Mouse (Mus musculus): ENCODE results near the gene Gm28305. TPM values are rescaled to one million over a fixed set of nuclear protein-coding genes. Genes with fewer than 3 reads are reported as not detected.

Gene Gm28305
- polyA plus RNA-seq, 1 experiment from 2014 or later = not detected

GRCm38 (mm10) chr9:104051028-104051427 is 10.6 kb downstream of the Gm28305 start:
- H3K9me3 ChIP-seq (ENCODE audit: control insufficient read depth, low read depth, low read length) = no peaks in the 10 kb centered on the region
- ATAC-seq (ENCODE audit: insufficient number of reproducible peaks, insufficient read depth, low FRiP score, low read depth) = no peak
- 88% methylated on average over 6 of the region's 6 CpGs for WGBS
- peaks cover 80% of the 10 kb centered on the region for H3K36me3 ChIP-seq (ENCODE audit: control insufficient read depth, insufficient read depth, low read length)
- no peak overlapping the region for H3K27ac ChIP-seq (ENCODE audit: low read length)
- H3K4me1 ChIP-seq (ENCODE audit: control insufficient read depth, insufficient read depth, low read length) = no peaks in the 10 kb centered on the region
- H3K27me3 ChIP-seq (ENCODE audit: control insufficient read depth, insufficient read depth, low read length) = no peaks in the 10 kb centered on the region
- no peak overlapping the region for H3K9ac ChIP-seq (replicated peaks; ENCODE audit: low read depth, low read length)
- H3K4me3 ChIP-seq (ENCODE audit: low read depth, low read length) = no peak overlapping the region
- H3K4me2 ChIP-seq (replicated peaks; ENCODE audit: low read depth, low read length) = no peak overlapping the region

- under 1% methylated on average over 59 of the region's 59 CpGs for WGBS
- H3K27me3 ChIP-seq (ENCODE audit: control insufficient read depth, insufficient read depth, low read length) = no peaks in the 10 kb centered on the region
- H3K9me3 ChIP-seq (ENCODE audit: control insufficient read depth, low read depth, low read length) = no peaks in the 10 kb centered on the region
- H3K36me3 ChIP-seq (ENCODE audit: control insufficient read depth, insufficient read depth, low read length) = peaks cover 16% of the 10 kb centered on the region; the same call in 1 of the 2 replicates
- peak; percentile 70; the same call in 1 of the 2 replicates for ATAC-seq (ENCODE audit: insufficient number of reproducible peaks, insufficient read depth, low FRiP score, low read depth)
- peaks cover 14% of the 10 kb centered on the region for H3K4me1 ChIP-seq (ENCODE audit: control insufficient read depth, insufficient read depth, low read length)
- H3K4me3 ChIP-seq (ENCODE audit: low read depth, low read length) = peak within 1 kb of the TSS; percentile 98
- H3K9ac ChIP-seq (replicated peaks; ENCODE audit: low read depth, low read length) = peak within 1 kb of the TSS; percentile 66
- peak within 1 kb of the TSS; percentile 66 for H3K27ac ChIP-seq (ENCODE audit: low read length)
- peak within 1 kb of the TSS; percentile 71 for H3K4me2 ChIP-seq (replicated peaks; ENCODE audit: low read depth, low read length)
These were observed 22.2 kb downstream of the Gm28305 start, which contains the start of gene Uba5 for GRCm38 (mm10) chr9:104062430-104063243. TSS of gene Uba5 (minus strand) at chr9:104063134.

- Histone ChIP-seq H3K9me3 (ENCODE audit: control insufficient read depth, low read depth, low read length) (no peaks in the 10 kb centered on the region), H3K27ac (ENCODE audit: low read length) (peak within 1 kb of the TSS; percentile 66), H3K4me2 (replicated peaks; ENCODE audit: low read depth, low read length) (peak within 1 kb of the TSS; percentile 71), H3K9ac (replicated peaks; ENCODE audit: low read depth, low read length) (peak within 1 kb of the TSS; percentile 66), H3K27me3 (ENCODE audit: control insufficient read depth, insufficient read depth, low read length) (no peaks in the 10 kb centered on the region), H3K4me1 (ENCODE audit: control insufficient read depth, insufficient read depth, low read length) (peaks cover 14% of the 10 kb centered on the region), H3K36me3 (ENCODE audit: control insufficient read depth, insufficient read depth, low read length) (peaks cover 10% of the 10 kb centered on the region; the same call in 1 of the 2 replicates), H3K4me3 (ENCODE audit: low read depth, low read length) (peak within 1 kb of the TSS; percentile 98)
- ATAC-seq (ENCODE audit: insufficient number of reproducible peaks, insufficient read depth, low FRiP score, low read depth) = peak; percentile 94
- 1% methylated on average over 27 of the region's 30 CpGs for WGBS
These were observed 22.9 kb downstream of the Gm28305 start, which contains the start of gene Acad11 for GRCm38 (mm10) chr9:104063244-104063961. TSS of gene Acad11 (plus strand) at chr9:104063377.

GRCm38 (mm10) chr9:104064571-104064970 is 24.1 kb downstream of the Gm28305 start:
- Histone ChIP-seq H3K4me1 (ENCODE audit: control insufficient read depth, insufficient read depth, low read length) (peaks cover 14% of the 10 kb centered on the region), H3K4me2 (replicated peaks; ENCODE audit: low read depth, low read length) (no peak overlapping the region), H3K9ac (replicated peaks; ENCODE audit: low read depth, low read length) (no peak overlapping the region), H3K4me3 (ENCODE audit: low read depth, low read length) (no peak overlapping the region), H3K9me3 (ENCODE audit: control insufficient read depth, low read depth, low read length) (no peaks in the 10 kb centered on the region), H3K27ac (ENCODE audit: low read length) (no peak overlapping the region), H3K27me3 (ENCODE audit: control insufficient read depth, insufficient read depth, low read length) (no peaks in the 10 kb centered on the region), H3K36me3 (ENCODE audit: control insufficient read depth, insufficient read depth, low read length) (peaks cover 9% of the 10 kb centered on the region; the same call in 1 of the 2 replicates)
- ATAC-seq (ENCODE audit: insufficient number of reproducible peaks, insufficient read depth, low FRiP score, low read depth) = no peak
- WGBS = 22% methylated on average over 1 of the region's 1 CpGs

GRCm38 (mm10) chr9:104070241-104070640 is 29.8 kb downstream of the Gm28305 start:
- Histone ChIP-seq H3K4me1 (ENCODE audit: control insufficient read depth, insufficient read depth, low read length) (no peaks in the 10 kb centered on the region), H3K36me3 (ENCODE audit: control insufficient read depth, insufficient read depth, low read length) (no peaks in the 10 kb centered on the region), H3K27ac (ENCODE audit: low read length) (no peak overlapping the region), H3K4me2 (replicated peaks; ENCODE audit: low read depth, low read length) (no peak overlapping the region), H3K9ac (replicated peaks; ENCODE audit: low read depth, low read length) (no peak overlapping the region), H3K27me3 (ENCODE audit: control insufficient read depth, insufficient read depth, low read length) (no peaks in the 10 kb centered on the region), H3K9me3 (ENCODE audit: control insufficient read depth, low read depth, low read length) (no peaks in the 10 kb centered on the region), H3K4me3 (ENCODE audit: low read depth, low read length) (no peak overlapping the region)
- 73% methylated on average over 4 of the region's 4 CpGs for WGBS
- ATAC-seq (ENCODE audit: insufficient number of reproducible peaks, insufficient read depth, low FRiP score, low read depth) = no peak

GRCm38 (mm10) chr9:104070863-104071604 is 30.6 kb downstream of the Gm28305 start:
- Histone ChIP-seq H3K9ac (replicated peaks; ENCODE audit: low read depth, low read length) (no peak overlapping the region), H3K9me3 (ENCODE audit: control insufficient read depth, low read depth, low read length) (no peaks in the 10 kb centered on the region), H3K36me3 (ENCODE audit: control insufficient read depth, insufficient read depth, low read length) (no peaks in the 10 kb centered on the region), H3K27ac (ENCODE audit: low read length) (no peak overlapping the region), H3K4me3 (ENCODE audit: low read depth, low read length) (no peak overlapping the region), H3K27me3 (ENCODE audit: control insufficient read depth, insufficient read depth, low read length) (no peaks in the 10 kb centered on the region), H3K4me2 (replicated peaks; ENCODE audit: low read depth, low read length) (no peak overlapping the region), H3K4me1 (ENCODE audit: control insufficient read depth, insufficient read depth, low read length) (no peaks in the 10 kb centered on the region)
- WGBS = 67% methylated on average over 8 of the region's 8 CpGs
- ATAC-seq (ENCODE audit: insufficient number of reproducible peaks, insufficient read depth, low FRiP score, low read depth) = no peak

- no peak overlapping the region for H3K4me2 ChIP-seq (replicated peaks; ENCODE audit: low read depth, low read length)
- WGBS = 64% methylated on average over 2 of the region's 2 CpGs
- H3K4me1 ChIP-seq (ENCODE audit: control insufficient read depth, insufficient read depth, low read length) = no peaks in the 10 kb centered on the region
- H3K9ac ChIP-seq (replicated peaks; ENCODE audit: low read depth, low read length) = no peak overlapping the region
- H3K36me3 ChIP-seq (ENCODE audit: control insufficient read depth, insufficient read depth, low read length) = no peaks in the 10 kb centered on the region
- no peaks in the 10 kb centered on the region for H3K9me3 ChIP-seq (ENCODE audit: control insufficient read depth, low read depth, low read length)
- H3K27me3 ChIP-seq (ENCODE audit: control insufficient read depth, insufficient read depth, low read length) = no peaks in the 10 kb centered on the region
- ATAC-seq (ENCODE audit: insufficient number of reproducible peaks, insufficient read depth, low FRiP score, low read depth) = no peak
- H3K27ac ChIP-seq (ENCODE audit: low read length) = no peak overlapping the region
- H3K4me3 ChIP-seq (ENCODE audit: low read depth, low read length) = no peak overlapping the region
These were observed 35.3 kb downstream of the Gm28305 start for GRCm38 (mm10) chr9:104075808-104076207.

- 95% methylated on average over 1 of the region's 1 CpGs for WGBS
These were observed 38.3 kb downstream of the Gm28305 start for GRCm38 (mm10) chr9:104078780-104079179.

More at GRCm38 (mm10) chr9:104078780-104079179, 38.3 kb downstream of the Gm28305 start:
- Histone ChIP-seq H3K36me3 (ENCODE audit: control insufficient read depth, insufficient read depth, low read length) (no peaks in the 10 kb centered on the region), H3K4me1 (ENCODE audit: control insufficient read depth, insufficient read depth, low read length) (no peaks in the 10 kb centered on the region), H3K4me3 (ENCODE audit: low read depth, low read length) (no peak overlapping the region), H3K9ac (replicated peaks; ENCODE audit: low read depth, low read length) (no peak overlapping the region), H3K27ac (ENCODE audit: low read length) (no peak overlapping the region), H3K4me2 (replicated peaks; ENCODE audit: low read depth, low read length) (no peak overlapping the region), H3K27me3 (ENCODE audit: control insufficient read depth, insufficient read depth, low read length) (no peaks in the 10 kb centered on the region), H3K9me3 (ENCODE audit: control insufficient read depth, low read depth, low read length) (no peaks in the 10 kb centered on the region)
- ATAC-seq (ENCODE audit: insufficient number of reproducible peaks, insufficient read depth, low FRiP score, low read depth) = no peak
